Mouse (Mus musculus) adrenal gland, postnatal 36 days (tissue): ENCODE measurements at regions not wholly inside any gene's neighbourhood (a gene's known extent, or its start where the extent isn't known, plus 50 kb on each side); places are given as distances from the start of the nearest gene placed in this dataset.

ENCODE experiments used
- DNase-seq, 2 experiments: peaks; one replicate each; pipeline ENCODE4 v3.0.0; 2021; ENCODE audit warnings: mixed read lengths in 1 of 2

- no peak for DNase-seq
These were observed 399.8 kb upstream of the Tmpo start for GRCm38 (mm10) chr10:91580959-91581358.

- no peak for DNase-seq
These were observed 394.4 kb upstream of the Tmpo start for GRCm38 (mm10) chr10:91575323-91576064.

DNA sequence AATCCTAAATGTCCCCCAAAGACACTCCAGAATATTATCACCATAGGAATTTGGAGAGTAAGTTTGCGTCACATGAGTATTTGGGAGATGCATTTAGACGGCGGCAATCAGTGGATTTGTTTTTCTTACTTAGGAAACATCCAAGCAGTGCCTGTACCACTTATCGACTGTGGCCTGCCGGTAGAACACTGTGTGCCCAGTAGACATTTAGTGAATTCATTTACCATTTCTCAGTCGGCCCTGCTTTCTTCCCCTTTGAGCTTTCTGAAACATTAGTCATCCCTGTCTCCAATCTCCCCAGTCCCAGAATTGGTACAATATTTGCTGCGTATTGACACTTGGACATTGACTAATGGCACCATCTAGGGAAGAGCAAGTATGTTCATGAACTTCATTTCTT is 391.7 kb upstream of the Tmpo start:
- DNase-seq = no peak

DNA sequence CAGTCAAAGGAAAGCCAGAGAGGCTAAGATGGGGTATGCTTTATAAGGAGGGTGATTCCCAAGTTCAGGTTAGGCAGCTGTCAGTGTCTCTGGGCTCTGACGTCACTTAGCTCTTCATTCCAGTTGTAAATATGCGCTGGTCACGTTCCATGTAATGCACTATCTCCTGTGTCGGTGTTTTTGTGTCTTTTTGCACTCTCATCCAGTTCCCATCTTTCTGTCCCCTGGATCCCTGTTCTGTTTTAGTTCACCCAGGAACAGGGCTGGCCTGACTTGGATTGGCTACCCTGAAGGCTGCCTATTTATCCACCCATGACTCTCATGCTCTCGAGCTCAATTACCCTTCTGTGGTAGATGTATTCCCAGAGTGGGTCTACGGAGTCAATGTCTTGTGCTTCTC is 387.9 kb upstream of the Tmpo start:
- no peak for DNase-seq

DNA sequence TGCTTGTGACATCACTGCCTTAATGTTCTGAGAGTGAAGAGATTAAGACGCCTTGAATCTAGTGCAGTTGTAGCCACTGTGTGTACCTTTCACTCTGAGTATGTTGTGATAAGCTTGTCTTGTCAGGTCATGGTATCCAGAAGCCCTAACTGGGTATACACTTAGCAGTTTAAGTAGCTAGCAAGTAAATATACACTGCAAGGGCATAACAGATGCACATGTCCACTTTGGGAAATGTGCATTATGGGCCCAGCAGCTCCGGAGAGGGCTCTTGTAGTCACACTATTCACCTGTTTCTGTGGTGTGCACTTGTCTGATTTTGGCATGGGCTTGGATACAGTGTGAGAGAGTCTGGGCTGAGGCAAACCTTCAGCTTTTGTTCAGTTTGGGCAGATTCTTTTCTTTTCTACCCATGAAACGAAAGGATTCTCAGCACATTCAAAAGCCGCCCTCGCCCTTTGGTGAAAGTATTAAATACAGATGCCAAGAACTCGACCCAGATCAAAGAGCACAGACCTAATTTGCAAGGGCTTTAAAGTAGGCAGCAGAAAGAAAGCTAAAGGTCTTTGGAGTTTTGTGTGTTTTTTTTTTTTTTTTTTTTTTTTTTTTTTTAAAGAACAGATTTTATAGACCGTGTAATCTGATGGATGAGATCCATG is 385.1 kb upstream of the Tmpo start:
- DNase-seq = no peak

DNA sequence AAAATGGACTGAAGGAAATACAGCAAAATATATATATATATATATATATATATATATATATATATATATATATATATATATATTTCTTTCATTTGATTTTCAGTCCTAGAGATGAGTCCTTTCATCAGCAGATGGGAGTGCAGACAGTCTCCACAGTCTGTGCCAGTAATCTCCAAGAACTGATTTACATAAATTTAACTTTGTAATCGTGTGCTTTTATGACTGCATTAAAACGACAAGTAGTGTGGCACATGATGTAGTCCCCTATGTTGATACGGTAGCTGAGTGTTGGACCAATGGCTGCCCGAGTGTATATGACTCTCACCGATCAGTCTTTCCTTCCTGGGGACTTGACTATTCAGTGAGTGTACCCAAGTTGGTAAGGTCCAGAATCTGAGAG is 378.2 kb upstream of the Tmpo start:
- DNase-seq = no peak

- DNase-seq = no peak
These were observed 367.0 kb upstream of the Tmpo start for GRCm38 (mm10) chr10:91548071-91548470.

- DNase-seq = peak; percentile 7 to 34
These were observed 365.0 kb upstream of the Tmpo start for GRCm38 (mm10) chr10:91546140-91546539.

DNA sequence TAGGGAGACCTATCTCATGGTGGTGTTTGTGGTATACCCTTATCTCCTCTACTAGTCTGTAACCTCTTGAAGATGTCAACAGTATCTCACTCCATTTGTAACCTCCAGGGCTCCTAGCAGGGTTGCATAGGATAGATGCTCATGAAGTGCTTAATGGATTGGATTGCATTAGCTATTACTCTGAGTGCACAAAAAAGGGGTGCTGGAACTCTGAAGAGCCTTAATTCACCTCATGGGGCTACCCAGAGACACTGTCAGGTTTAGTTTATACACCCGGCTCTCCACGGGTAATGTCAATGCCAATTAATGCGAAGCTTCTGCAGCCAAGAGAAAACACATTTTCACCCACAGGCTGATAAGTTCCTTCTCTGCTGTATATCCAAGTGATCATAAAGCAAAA is 364.3 kb upstream of the Tmpo start:
- no peak for DNase-seq

DNA sequence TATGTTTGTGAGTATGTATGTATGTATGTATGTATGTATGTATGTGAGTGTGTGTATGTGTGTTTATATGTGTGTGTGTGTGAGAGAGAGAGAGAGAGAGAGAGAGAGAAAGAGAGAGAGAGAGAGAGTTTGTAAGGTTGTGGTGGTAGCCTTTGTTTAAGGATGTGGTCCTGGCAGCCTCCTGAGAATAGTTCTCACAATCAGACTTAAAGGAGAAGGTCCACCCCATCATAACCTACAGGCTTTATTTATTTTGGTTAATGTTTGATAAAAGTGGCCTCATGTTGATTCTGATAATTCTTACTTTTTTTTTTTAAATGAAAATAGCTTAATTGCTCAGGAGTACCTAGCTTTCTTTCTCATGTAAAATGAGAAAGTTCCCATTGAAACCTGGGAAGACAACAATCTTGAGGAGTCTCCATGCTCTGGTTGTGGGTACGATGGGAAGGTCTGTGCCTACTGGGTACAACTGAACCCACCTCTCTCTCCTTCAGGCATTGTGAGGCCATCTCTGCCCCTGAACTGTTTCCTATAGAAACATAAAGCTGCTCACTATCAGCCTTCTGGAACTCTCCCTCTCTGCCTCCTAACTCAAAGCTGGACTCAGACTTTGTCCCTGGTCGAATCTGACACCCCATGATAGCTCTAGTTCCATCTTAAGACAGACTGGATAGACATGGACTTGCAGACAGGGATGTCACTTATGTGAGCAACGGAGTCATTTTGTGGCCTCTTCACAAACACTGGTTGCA is 362.2 kb upstream of the Tmpo start:
- no peak for DNase-seq

DNA sequence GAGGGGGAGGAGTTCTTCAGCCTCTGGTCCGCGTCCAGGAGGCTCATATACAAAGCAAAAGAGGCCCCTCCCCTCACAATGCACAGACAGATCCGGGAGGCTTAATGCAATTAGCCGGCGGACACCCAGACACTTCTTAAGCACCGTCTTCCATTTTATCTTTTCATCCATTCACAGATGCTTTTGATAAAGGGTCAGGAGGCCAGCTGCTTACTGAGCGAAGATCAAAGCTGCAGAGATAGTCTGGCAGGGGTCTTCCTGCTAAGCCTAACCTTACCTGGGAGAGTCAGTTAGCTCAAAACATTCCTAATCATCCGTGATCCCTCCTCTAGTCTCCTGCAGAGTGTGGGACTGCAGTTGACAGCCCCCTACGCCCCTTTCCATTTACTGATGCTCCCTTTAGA is 361.1 kb upstream of the Tmpo start:
- DNase-seq = no peak

- DNase-seq = no peak
These were observed 356.1 kb upstream of the Tmpo start for GRCm38 (mm10) chr10:91537241-91537640.

GRCm38 (mm10) chr10:91535392-91535791 is 354.3 kb upstream of the Tmpo start:
- DNase-seq = no peak

GRCm38 (mm10) chr10:91528305-91528704 is 347.2 kb upstream of the Tmpo start:
- no peak for DNase-seq

GRCm38 (mm10) chr10:91521168-91521567 is 340.1 kb upstream of the Tmpo start:
- no peak for DNase-seq

- no peak for DNase-seq
These were observed 333.9 kb upstream of the Tmpo start for GRCm38 (mm10) chr10:91515021-91515371.

DNA sequence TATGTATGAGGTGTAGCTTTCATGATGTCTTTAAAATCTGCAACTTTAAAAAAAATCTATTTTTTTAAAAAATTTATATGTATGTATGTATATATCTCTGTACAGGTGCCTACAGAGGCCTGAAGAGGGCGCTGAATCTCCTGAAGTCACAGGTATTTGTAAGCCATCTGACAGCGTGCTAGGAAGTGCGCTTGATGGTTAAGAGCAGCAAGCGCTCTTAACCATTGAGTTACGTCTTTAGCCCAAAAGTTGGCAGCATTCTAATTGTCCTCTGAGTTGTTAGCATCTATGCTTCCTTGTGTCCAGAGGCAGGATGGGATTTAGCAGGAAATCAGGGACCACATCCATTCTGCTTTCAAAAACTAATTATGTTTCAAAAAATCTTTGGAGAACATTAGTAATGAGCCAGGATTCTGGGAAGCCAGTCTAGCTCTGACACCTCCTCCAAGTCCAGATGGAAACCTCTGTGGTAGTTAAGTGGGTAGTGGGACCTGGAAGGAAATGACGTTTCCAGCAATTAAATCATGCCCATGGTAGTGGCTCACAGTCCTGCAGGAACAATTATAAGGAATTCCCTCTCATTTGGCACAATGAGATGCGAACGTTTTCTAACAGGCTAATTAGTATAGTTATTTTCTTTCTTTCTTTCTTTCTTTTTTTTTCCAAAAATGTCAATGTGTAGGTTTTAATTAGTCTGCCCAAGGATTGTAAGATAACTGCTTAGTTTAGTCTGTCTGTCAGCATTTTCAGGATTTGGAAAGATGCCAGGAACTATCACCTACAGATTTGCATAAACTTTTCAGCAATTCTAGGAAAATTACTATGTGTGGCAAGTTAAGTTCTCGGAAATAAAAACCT is 333.3 kb upstream of the Tmpo start:
- DNase-seq = no peak

GRCm38 (mm10) chr10:91507038-91507437 is 325.9 kb upstream of the Tmpo start:
- no peak for DNase-seq

DNA sequence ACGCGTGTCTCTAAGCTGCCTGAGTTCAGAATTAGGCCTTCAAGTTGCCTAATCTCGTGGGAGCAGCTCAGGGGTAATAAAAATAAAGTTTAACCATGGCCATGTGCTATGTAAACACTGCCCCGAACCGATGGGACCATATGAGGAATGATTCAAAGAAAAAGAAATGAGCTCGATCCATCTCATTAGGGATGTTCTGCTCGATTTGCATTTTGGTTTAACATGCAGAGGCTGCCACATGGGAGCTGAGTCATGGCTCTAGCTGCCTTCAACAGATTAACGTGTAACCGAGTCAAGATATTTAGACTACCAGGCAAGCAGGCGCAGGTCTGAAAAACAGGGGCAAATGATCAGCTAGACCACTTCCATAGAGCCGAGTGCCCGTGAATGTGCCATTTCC is 323.8 kb upstream of the Tmpo start:
- no peak for DNase-seq

DNA sequence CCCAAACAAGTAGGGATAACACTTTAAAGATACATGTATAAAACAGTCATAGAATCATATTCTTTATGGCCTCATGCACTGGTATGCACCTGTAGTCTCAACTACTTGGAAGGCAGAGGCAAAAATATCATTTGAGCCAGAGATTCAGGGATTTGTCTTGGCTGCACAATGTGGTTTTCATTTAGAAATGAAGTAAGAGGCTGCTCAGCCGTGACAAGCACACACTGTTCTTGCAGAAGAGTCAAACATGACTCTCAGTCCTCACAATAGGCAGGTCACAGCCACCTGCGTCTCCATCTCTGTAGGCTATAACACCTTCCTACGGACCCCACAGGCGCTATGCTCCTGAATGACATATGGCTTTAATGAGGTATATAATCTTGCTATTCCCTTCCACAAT is 317.4 kb upstream of the Tmpo start:
- DNase-seq = no peak

DNA sequence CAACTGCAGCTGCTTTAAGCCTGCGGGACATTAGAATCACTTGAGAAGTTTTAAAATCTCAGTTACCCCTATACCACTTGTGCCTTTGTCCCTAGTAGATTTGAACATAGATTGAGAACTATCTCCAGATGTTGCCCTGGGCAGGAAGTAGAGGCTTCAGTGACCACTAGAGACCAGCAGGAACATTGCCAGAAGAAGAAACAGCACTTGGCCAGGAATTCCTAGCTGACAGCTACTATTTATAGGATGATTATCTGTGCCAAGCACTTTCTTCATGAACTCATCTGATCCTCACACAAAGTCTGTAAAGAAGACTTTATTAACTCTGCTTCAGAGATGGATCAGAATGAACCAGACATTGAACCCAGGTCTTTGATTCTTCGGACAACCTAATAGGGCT is 283.6 kb upstream of the Tmpo start:
- no peak for DNase-seq

- DNase-seq = no peak
These were observed 267.0 kb upstream of the Tmpo start for GRCm38 (mm10) chr10:91447974-91448703.
